Mouse (Mus musculus): Measurements from ENCODE around the gene Hpdl. TPM values are rescaled to one million over a fixed set of nuclear protein-coding genes. Genes with fewer than 3 reads are reported as not detected.

The Hpdl gene
- polyA plus RNA-seq, 1 experiment from 2014 or later = 1.2 TPM

Other genes with a start within 250 kb of the Hpdl start
- 1.3 and 1.6 TPM in 2 replicates for gene Ccdc17, start 225.1 kb downstream of the Hpdl start, polyA plus RNA-seq (2014; fragmentation: Nextera tagmentation; extraction: Ambion mirVana)
- gene Nasp, start 193.8 kb downstream of the Hpdl start, polyA plus RNA-seq (2014; fragmentation: Nextera tagmentation; extraction: Ambion mirVana) = 402 and 418 TPM in 2 replicates
- gene Akr1a1, start 170.0 kb downstream of the Hpdl start, polyA plus RNA-seq (2014; fragmentation: Nextera tagmentation; extraction: Ambion mirVana) = 677 and 736 TPM in 2 replicates
- gene Prdx1, start 136.2 kb downstream of the Hpdl start, polyA plus RNA-seq (2014; fragmentation: Nextera tagmentation; extraction: Ambion mirVana) = 1,258 and 1,286 TPM in 2 replicates
- 24.0 and 27.7 TPM in 2 replicates for gene Mmachc, start 113.3 kb downstream of the Hpdl start, polyA plus RNA-seq (2014; fragmentation: Nextera tagmentation; extraction: Ambion mirVana)
- gene Ccdc163, start 113.2 kb downstream of the Hpdl start, polyA plus RNA-seq (2014; fragmentation: Nextera tagmentation; extraction: Ambion mirVana) = 34.4 and 36.4 TPM in 2 replicates
- gene Tesk2, start 100.8 kb downstream of the Hpdl start, polyA plus RNA-seq (2014; fragmentation: Nextera tagmentation; extraction: Ambion mirVana) = 12.3 and 12.5 TPM in 2 replicates
- 41.1 and 43.3 TPM in 2 replicates for gene Toe1, start 14.1 kb downstream of the Hpdl start, polyA plus RNA-seq (2014; fragmentation: Nextera tagmentation; extraction: Ambion mirVana)
- gene Mutyh, start 14.0 kb downstream of the Hpdl start, polyA plus RNA-seq (2014; fragmentation: Nextera tagmentation; extraction: Ambion mirVana) = 21.2 and 25.3 TPM in 2 replicates
- 1.1 and 1.3 TPM in 2 replicates for gene Zswim5, start 55.7 kb upstream of the Hpdl start, polyA plus RNA-seq (2014; fragmentation: Nextera tagmentation; extraction: Ambion mirVana)
- 121 and 129 TPM in 2 replicates for gene Urod, start 172.7 kb upstream of the Hpdl start, polyA plus RNA-seq (2014; fragmentation: Nextera tagmentation; extraction: Ambion mirVana)
- gene Hectd3, start 173.6 kb upstream of the Hpdl start, polyA plus RNA-seq (2014; fragmentation: Nextera tagmentation; extraction: Ambion mirVana) = 6.7 and 9.9 TPM in 2 replicates
- gene Eif2b3, start 197.7 kb upstream of the Hpdl start, polyA plus RNA-seq (2014; fragmentation: Nextera tagmentation; extraction: Ambion mirVana) = 53.5 and 57.2 TPM in 2 replicates